In the genomic region with DNA sequence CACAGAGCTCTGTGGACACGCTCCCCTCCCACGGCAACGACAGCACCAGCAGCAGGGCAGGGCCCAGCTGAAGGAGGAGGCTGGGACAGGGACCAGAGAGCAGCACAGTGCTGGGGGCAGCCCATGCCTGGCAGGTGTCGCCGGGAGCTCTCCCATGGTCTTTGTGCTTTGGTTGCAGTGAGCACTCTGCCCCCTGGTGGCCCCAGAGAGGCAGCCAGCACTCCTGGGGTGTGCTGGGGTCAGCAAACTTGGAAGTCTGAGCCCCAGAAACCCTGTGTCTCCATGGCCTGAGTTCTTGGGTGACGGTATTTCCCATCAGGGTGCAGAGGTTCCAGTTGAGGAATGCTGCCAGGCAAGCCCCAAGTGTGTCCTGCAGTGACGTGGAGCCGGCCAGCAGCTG, we compare ENCODE assay signal across 8 mouse cellular contexts. TPM values are rescaled to one million over a fixed set of nuclear protein-coding genes. Genes with fewer than 3 reads are reported as not detected.
DNase-seq lines count a peak whose midpoint lies in the region; ATAC-seq and TF ChIP-seq lines count a peak whose summit lies in the region.

No protein-coding gene starts in this region.

- no peaks in the 10 kb centered on the region for H3K9me3 ChIP-seq in CH12.LX (replicated peaks; ENCODE audit: low read length)

- in situ Hi-C loops in CH12.LX (cut with MboI; ENCODE audit: low pct_ligation_motif_present, low pct_unique_long_range_greater_than_20kb, low sequenced_read_pairs) = no loop called here

- H3K36me3 ChIP-seq in CH12.LX (replicated peaks in 1 of 2; ENCODE audit: control insufficient read depth in 1 of 2, insufficient read depth in 1 of 2, low read length in 1 of 2) = peaks cover 17 to 74% of the 10 kb centered on the region in 2 experiments

- no peaks in the 10 kb centered on the region for H3K79me2 ChIP-seq in CH12.LX (replicated peaks; ENCODE audit: control insufficient read depth, extremely low read depth, insufficient read depth, poor library complexity, severe bottlenecking)

- H3K27me3 ChIP-seq in CH12.LX (replicated peaks) = no peaks in the 10 kb centered on the region

- dilution Hi-C loops in CH12.LX (cut with MboI; ENCODE audit: extremely low pct_ligation_motif_present, extremely low pct_unique_long_range_greater_than_20kb, low sequenced_read_pairs) = no loop called here

- peak; percentile 71 for TF ChIP-seq RAD21 in CH12.LX (IDR thresholded peaks at IDR 0.05; ENCODE audit: low read depth, low read length)

- peak; percentile 64 for ATAC-seq in erythroid progenitor cell, adult 5-6 weeks (replicated peaks; ENCODE audit: low FRiP score, poor library complexity, severe bottlenecking)
- ATAC-seq in megakaryocyte progenitor cell, adult 5-6 weeks (replicated peaks; ENCODE audit: poor library complexity) = peak; percentile 82

- H3K4me2 ChIP-seq in CH12.LX (ENCODE audit: insufficient read depth, low read depth, poor library complexity, severe bottlenecking) = no peak overlapping the region

- H3K27ac ChIP-seq in CH12.LX (ENCODE audit: insufficient read depth, low read depth) = no peak overlapping the region

- no peak overlapping the region for H3K4me3 ChIP-seq in CH12.LX (replicated peaks in 1 of 3; ENCODE audit: low read depth in 2 of 3, low read length in 2 of 3, poor library complexity in 1 of 3)

- peak; percentile 66 for DNase-seq in CH12.LX (ENCODE audit: extremely low read depth)
- DNase-seq in R1 (ENCODE audit: low read depth, low spot score) = peak; percentile 78
- DNase-seq in heart, postnatal 4 days = peak; percentile 82
- DNase-seq in layer of hippocampus, postnatal 36 days = peak; percentile 60 to 64
- peak; percentile 38 to 69 for DNase-seq in spleen, adult 18-20 months
- DNase-seq in cerebellum, adult 18-20 months = no peak

- H3K9ac ChIP-seq in CH12.LX (ENCODE audit: insufficient read depth, low read depth) = no peak overlapping the region

- TF ChIP-seq POLR2A in CH12.LX (IDR thresholded peaks at IDR 0.05; ENCODE audit: low read depth, low read length) = no peak

- TF ChIP-seq CTCF in CH12.LX (conservative IDR thresholded peaks at IDR 0.05 in 1 of 2, IDR thresholded peaks at IDR 0.05 in 1 of 2; ENCODE audit: low read depth in 2 of 2, low read length in 2 of 2) = peak; percentile 55 to 91

- H3K4me1 ChIP-seq in CH12.LX (ENCODE audit: control insufficient read depth in 1 of 2, insufficient read depth in 2 of 2) = peaks cover 5 to 17% of the 10 kb centered on the region in 2 experiments

- no peak for TF ChIP-seq EP300 in CH12.LX (IDR thresholded peaks at IDR 0.05; ENCODE audit: low read length)

TF ChIP-seq in CH12.LX, 34 proteins besides CTCF, POLR2A, EP300 and RAD21:
- TF ChIP-seq PAX5 (IDR thresholded peaks at IDR 0.05; ENCODE audit: low read length) (no peak), TCF12 (IDR thresholded peaks at IDR 0.05; ENCODE audit: low read depth, low read length) (peak; percentile 41; the same call in 1 of the 2 replicates), MAFK (IDR thresholded peaks at IDR 0.05; ENCODE audit: insufficient replicate concordance, low read length) (peak; percentile 52; the same call in 1 of the 2 replicates), HCFC1 (IDR thresholded peaks at IDR 0.05; ENCODE audit: low read depth, low read length) (no peak), ZNF384 (IDR thresholded peaks at IDR 0.05; ENCODE audit: low read depth, low read length) (no peak), MEF2A (IDR thresholded peaks at IDR 0.05; ENCODE audit: borderline replicate concordance, low read depth, low read length) (no peak), MYC (IDR thresholded peaks at IDR 0.05; ENCODE audit: low read depth, low read length) (no peak), SMC3 (IDR thresholded peaks at IDR 0.05; ENCODE audit: low read depth, low read length) (peak; percentile 91), NRF1 (IDR thresholded peaks at IDR 0.05; ENCODE audit: low read depth, low read length) (no peak), RCOR1 (conservative IDR thresholded peaks at IDR 0.05; ENCODE audit: low read depth, low read length) (no peak), ELF1 (IDR thresholded peaks at IDR 0.05; ENCODE audit: low read depth, low read length) (no peak), MAZ (IDR thresholded peaks at IDR 0.05; ENCODE audit: low read depth, low read length) (0 out of 2 replicates have a peak, but pooled peaks have one; percentile 20), UBTF (IDR thresholded peaks at IDR 0.05; ENCODE audit: low read depth, low read length) (no peak), ZC3H11A (IDR thresholded peaks at IDR 0.05; ENCODE audit: low read depth, low read length) (no peak), BHLHE40 (IDR thresholded peaks at IDR 0.05; ENCODE audit: low read depth, low read length) (no peak), CHD1 (IDR thresholded peaks at IDR 0.05; ENCODE audit: low read depth, low read length) (no peak), ZKSCAN1 (IDR thresholded peaks at IDR 0.05; ENCODE audit: borderline replicate concordance, low read depth, low read length) (no peak), MXI1 (IDR thresholded peaks at IDR 0.05; ENCODE audit: low read depth, low read length) (no peak), USF1 (IDR thresholded peaks at IDR 0.05; ENCODE audit: low read depth, low read length) (no peak), IRF4 (IDR thresholded peaks at IDR 0.05; ENCODE audit: low read depth, low read length) (peak; percentile 8; the same call in 1 of the 2 replicates), ETS1 (conservative IDR thresholded peaks at IDR 0.05; ENCODE audit: low read depth, low read length) (no peak), JUND (conservative IDR thresholded peaks at IDR 0.05; ENCODE audit: low read depth, low read length) (no peak), MAX (IDR thresholded peaks at IDR 0.05; ENCODE audit: low read length) (peak; percentile 38; the same call in 1 of the 2 replicates), JUN (IDR thresholded peaks at IDR 0.05; ENCODE audit: insufficient read depth, low read depth, low read length) (no peak)

RNA-seq across cellular contexts. Expression of a gene that starts 8.3 kb away (rescaled TPM):
- total RNA-seq in CH12.LX (2012; rRNA removed) (0.25 TPM in 1 of 2 replicates, not detected in the other), CH12.LX (2014; rRNA removed) (not detected in 2 replicates)
- not detected in 2 replicates for polyA plus RNA-seq in CH12.LX (2012; ENCODE audit: insufficient read length, low read depth)
- not detected in 2 replicates for total RNA-seq in erythroid progenitor cell, adult 5-6 weeks (2015; ENCODE audit: low replicate concordance)
- not detected in 2 replicates for total RNA-seq in erythroid progenitor cell, adult 5-6 weeks (2017; ENCODE audit: low replicate concordance)
- total RNA-seq in heart, postnatal 4 days (2021) = under 1 TPM in 1 of 2 experiments, not detected in 1; 0.34 TPM
- 1 to 10 TPM in 1 of 2 experiments, not detected in 1; 1.0 TPM for total RNA-seq in layer of hippocampus, postnatal 36 days (2021)
- not detected in 2 replicates for total RNA-seq in megakaryocyte progenitor cell, adult 5-6 weeks (2015)
- not detected in 2 replicates for total RNA-seq in megakaryocyte progenitor cell, adult 5-6 weeks (2017)

RNA-seq across cellular contexts. Expression of a gene that starts 8.9 kb away (rescaled TPM):
- total RNA-seq in CH12.LX (2012; rRNA removed) = 17.7 and 19.6 TPM in 2 replicates
- total RNA-seq in CH12.LX (2014; rRNA removed) = 6.6 and 7.7 TPM in 2 replicates
- 13.1 and 14.3 TPM in 2 replicates for polyA plus RNA-seq in CH12.LX (2012; ENCODE audit: insufficient read length, low read depth)
- 6.1 and 8.0 TPM in 2 replicates for total RNA-seq in erythroid progenitor cell, adult 5-6 weeks (2015; ENCODE audit: low replicate concordance)
- 2.0 and 9.4 TPM in 2 replicates for total RNA-seq in erythroid progenitor cell, adult 5-6 weeks (2017; ENCODE audit: low replicate concordance)
- total RNA-seq in heart, postnatal 4 days (2021) = 10 to 100 TPM; 31.4 to 34.4 TPM
- total RNA-seq in layer of hippocampus, postnatal 36 days (2021) = 10 to 100 TPM; 17.3 to 21.6 TPM
- 10.8 and 11.0 TPM in 2 replicates for total RNA-seq in megakaryocyte progenitor cell, adult 5-6 weeks (2015)
- 6.5 and 7.0 TPM in 2 replicates for total RNA-seq in megakaryocyte progenitor cell, adult 5-6 weeks (2017)

RNA-seq across cellular contexts. Expression of a gene that starts 21.3 kb away (rescaled TPM):
- total RNA-seq in CH12.LX (2012; rRNA removed) (1,832 and 2,176 TPM in 2 replicates), CH12.LX (2014; rRNA removed) (2,424 and 2,484 TPM in 2 replicates)
- polyA plus RNA-seq in CH12.LX (2012; ENCODE audit: insufficient read length, low read depth) = 3,554 and 4,362 TPM in 2 replicates
- total RNA-seq in erythroid progenitor cell, adult 5-6 weeks (2015; ENCODE audit: low replicate concordance) = 531 and 597 TPM in 2 replicates
- 282 and 330 TPM in 2 replicates for total RNA-seq in erythroid progenitor cell, adult 5-6 weeks (2017; ENCODE audit: low replicate concordance)
- total RNA-seq in heart, postnatal 4 days (2021) = 1,000 to 10,000 TPM in 1 of 2 experiments, 100 to 1,000 TPM in 1; 930 to 1,002 TPM
- total RNA-seq in layer of hippocampus, postnatal 36 days (2021) = 1,000 to 10,000 TPM; 1,262 to 1,401 TPM
- 1,607 and 1,783 TPM in 2 replicates for total RNA-seq in megakaryocyte progenitor cell, adult 5-6 weeks (2015)
- total RNA-seq in megakaryocyte progenitor cell, adult 5-6 weeks (2017) = 724 and 844 TPM in 2 replicates

Comparison
In these comparisons a context has a peak if more than half of its experiments do, and no peak if none do; other contexts are left out.
1. DNase-seq: peak in CH12.LX (single experiment), R1 (single experiment), heart, postnatal 4 days (single experiment), layer of hippocampus, postnatal 36 days (2 of 2) and spleen, adult 18-20 months (2 of 2); none in cerebellum, adult 18-20 months (0 of 2).